Mouse (Mus musculus): ENCODE measurements at regions not wholly inside any gene's neighbourhood (a gene's known extent, or its start where the extent isn't known, plus 50 kb on each side); places are given as distances from the start of the nearest gene placed in this dataset.

DNA sequence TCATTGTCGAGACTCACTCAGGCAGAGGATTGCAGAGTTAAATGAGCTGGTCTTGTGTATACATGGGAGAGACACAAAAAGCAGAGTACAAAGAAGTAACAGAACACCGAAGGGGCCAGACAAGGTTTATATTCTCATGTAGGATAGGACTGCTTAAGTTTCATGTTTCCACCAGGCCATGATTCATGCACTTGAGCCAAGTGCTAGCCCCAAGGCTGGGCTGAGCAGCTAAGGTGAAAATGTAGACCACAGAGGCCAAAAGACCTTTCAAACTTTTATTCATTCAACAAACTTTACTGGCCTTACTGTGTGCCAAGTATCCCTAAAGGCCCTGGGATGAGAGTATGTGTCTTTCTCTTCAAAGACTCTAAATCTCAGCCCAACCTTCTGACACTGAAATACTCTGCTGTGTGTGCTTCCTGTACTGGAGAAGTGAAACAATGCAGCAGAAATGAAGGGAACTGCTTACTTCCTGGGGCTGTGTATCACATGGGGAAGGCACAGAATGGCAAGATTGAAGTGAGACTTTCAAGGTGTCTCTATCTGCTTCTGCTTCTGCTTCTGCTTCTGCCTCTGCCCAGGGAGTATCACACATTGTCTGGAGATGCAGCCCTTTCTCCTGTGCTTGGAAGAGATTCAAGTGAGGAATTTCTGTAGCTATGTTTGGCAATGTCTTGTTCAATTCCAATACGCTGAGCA lies 79.3 kb upstream of the Arhgap5 start:
- Histone ChIP-seq H3K36me3 (ENCODE audit: control insufficient read depth, insufficient read depth, low read length) (no peaks in the 10 kb centered on the region), H3K27ac (ENCODE audit: insufficient read depth, low read depth, low read length) (no peak overlapping the region), H3K4me1 (ENCODE audit: control insufficient read depth, insufficient read depth, insufficient read length, low read length) (no peaks in the 10 kb centered on the region), H3K27me3 (ENCODE audit: control insufficient read depth, insufficient read depth, low read length) (no peaks in the 10 kb centered on the region), H3K4me3 (ENCODE audit: low read depth, low read length) (no peak overlapping the region)
- no peak for TF ChIP-seq CTCF (IDR thresholded peaks at IDR 0.05; ENCODE audit: extremely low read depth, insufficient read length, insufficient replicate concordance, low read depth, low read length)
- no peak for TF ChIP-seq POLR2A (IDR thresholded peaks at IDR 0.05; ENCODE audit: low read depth, low read length)
- WGBS, result 83% methylated on average over 3 of the region's 3 CpGs

DNA sequence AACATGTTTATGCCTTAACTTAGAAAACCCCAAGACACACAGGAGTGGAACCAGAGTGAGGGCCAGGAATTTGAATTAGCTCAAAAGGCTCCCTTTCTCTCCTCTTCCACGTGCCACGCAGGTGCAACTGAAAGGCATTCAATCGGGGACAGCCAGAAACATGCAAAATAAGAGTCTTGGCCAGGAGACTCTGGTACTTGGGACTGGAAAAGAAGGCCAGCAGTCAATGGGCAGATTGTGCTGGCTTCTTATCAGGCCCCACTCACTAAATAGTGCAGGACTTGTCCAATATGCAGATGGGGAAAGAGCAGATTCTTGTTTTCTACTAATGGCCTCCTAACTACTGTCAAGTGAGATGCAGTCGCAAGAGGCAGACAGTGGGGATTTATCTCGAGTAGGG lies 73.8 kb upstream of the Arhgap5 start:
- Histone ChIP-seq H3K27ac (ENCODE audit: insufficient read depth, low read depth, low read length) (no peak overlapping the region), H3K4me3 (ENCODE audit: low read depth, low read length) (no peak overlapping the region), H3K4me1 (ENCODE audit: control insufficient read depth, insufficient read depth, insufficient read length, low read length) (peaks cover 16% of the 10 kb centered on the region), H3K36me3 (ENCODE audit: control insufficient read depth, insufficient read depth, low read length) (no peaks in the 10 kb centered on the region), H3K27me3 (ENCODE audit: control insufficient read depth, insufficient read depth, low read length) (no peaks in the 10 kb centered on the region)
- WGBS, result 80% methylated on average over 5 of the region's 5 CpGs
- no peak for TF ChIP-seq CTCF (IDR thresholded peaks at IDR 0.05; ENCODE audit: extremely low read depth, insufficient read length, insufficient replicate concordance, low read depth, low read length)
- no peak for TF ChIP-seq POLR2A (IDR thresholded peaks at IDR 0.05; ENCODE audit: low read depth, low read length)

DNA sequence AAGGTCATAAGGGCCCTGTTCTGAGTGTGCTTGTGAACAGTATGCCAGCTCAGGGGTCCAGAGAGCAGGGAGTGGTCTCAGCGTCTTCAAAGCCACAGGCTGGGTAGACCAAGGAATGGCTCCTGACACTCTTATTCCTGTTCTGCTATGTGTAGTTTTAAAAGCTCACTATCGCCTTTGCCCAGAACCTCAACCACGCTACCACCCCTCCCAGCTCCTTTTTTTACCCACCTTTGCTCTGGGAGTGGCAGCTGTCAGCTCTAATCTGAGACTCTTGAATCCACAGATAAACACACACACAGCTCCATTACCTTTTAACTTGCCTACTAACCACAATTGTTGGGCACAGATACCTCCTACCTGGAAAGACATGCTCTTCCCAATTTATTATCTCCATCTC lies 71.8 kb upstream of the Arhgap5 start:
- H3K27me3 ChIP-seq (ENCODE audit: control insufficient read depth, insufficient read depth, low read length), result no peaks in the 10 kb centered on the region
- H3K27ac ChIP-seq (ENCODE audit: insufficient read depth, low read depth, low read length), result peak overlapping the region; percentile 66
- TF ChIP-seq CTCF (IDR thresholded peaks at IDR 0.05; ENCODE audit: extremely low read depth, insufficient read length, insufficient replicate concordance, low read depth, low read length), result no peak
- TF ChIP-seq POLR2A (IDR thresholded peaks at IDR 0.05; ENCODE audit: low read depth, low read length), result no peak
- 33% methylated on average over 3 of the region's 3 CpGs for WGBS
- peaks cover 16% of the 10 kb centered on the region for H3K4me1 ChIP-seq (ENCODE audit: control insufficient read depth, insufficient read depth, insufficient read length, low read length)
- no peak overlapping the region for H3K4me3 ChIP-seq (ENCODE audit: low read depth, low read length)
- H3K36me3 ChIP-seq (ENCODE audit: control insufficient read depth, insufficient read depth, low read length), result no peaks in the 10 kb centered on the region

DNA sequence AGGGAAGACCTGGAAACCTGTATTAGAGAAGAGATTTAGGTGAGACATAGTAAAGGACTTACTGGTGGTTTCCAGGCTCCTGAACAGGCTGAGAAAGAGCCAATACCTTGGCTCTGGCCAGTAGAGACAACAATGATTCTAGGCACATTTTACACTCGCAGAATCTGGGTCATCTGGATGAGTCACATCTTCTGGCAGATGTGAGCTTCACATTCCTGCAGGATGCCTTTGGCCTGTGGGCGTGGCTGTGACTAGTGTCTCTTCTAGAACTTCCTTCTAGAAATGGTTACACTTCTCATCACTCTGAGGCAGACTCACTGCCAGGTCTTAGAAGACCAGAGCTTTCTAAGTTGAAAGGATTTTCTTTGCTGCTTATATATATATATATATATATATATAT lies 69.8 kb upstream of the Arhgap5 start:
- no peaks in the 10 kb centered on the region for H3K36me3 ChIP-seq (ENCODE audit: control insufficient read depth, insufficient read depth, low read length)
- TF ChIP-seq CTCF (IDR thresholded peaks at IDR 0.05; ENCODE audit: extremely low read depth, insufficient read length, insufficient replicate concordance, low read depth, low read length), result no peak
- no peak for TF ChIP-seq POLR2A (IDR thresholded peaks at IDR 0.05; ENCODE audit: low read depth, low read length)
- H3K27me3 ChIP-seq (ENCODE audit: control insufficient read depth, insufficient read depth, low read length), result no peaks in the 10 kb centered on the region
- H3K4me1 ChIP-seq (ENCODE audit: control insufficient read depth, insufficient read depth, insufficient read length, low read length), result peaks cover 16% of the 10 kb centered on the region
- WGBS, result 26% methylated on average over 2 of the region's 2 CpGs
- H3K27ac ChIP-seq (ENCODE audit: insufficient read depth, low read depth, low read length), result no peak overlapping the region
- no peak overlapping the region for H3K4me3 ChIP-seq (ENCODE audit: low read depth, low read length)

DNA sequence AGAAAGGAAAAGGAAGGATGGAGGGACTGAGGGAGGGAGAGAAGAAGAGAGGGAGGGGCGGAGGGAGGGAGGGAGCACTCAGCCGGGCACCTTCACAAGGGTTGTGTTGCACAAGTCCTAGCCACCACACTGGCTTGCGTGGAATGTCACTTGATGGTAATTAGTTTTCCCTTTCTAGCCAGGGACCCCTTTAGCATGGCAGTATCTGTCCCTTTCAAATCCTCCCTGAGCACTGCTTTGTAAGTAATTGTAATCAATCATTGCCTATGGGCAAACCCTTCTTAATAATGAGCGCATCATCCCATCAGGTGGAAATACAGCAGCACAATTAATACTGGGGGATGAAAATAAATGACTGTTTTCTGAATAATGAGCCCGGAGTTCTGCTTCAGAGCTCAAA lies 68.5 kb upstream of the Arhgap5 start:
- H3K4me3 ChIP-seq (ENCODE audit: low read depth, low read length), result no peak overlapping the region
- 94% methylated on average over 5 of the region's 5 CpGs for WGBS
- H3K27me3 ChIP-seq (ENCODE audit: control insufficient read depth, insufficient read depth, low read length), result no peaks in the 10 kb centered on the region
- TF ChIP-seq CTCF (IDR thresholded peaks at IDR 0.05; ENCODE audit: extremely low read depth, insufficient read length, insufficient replicate concordance, low read depth, low read length) (no peak), POLR2A (IDR thresholded peaks at IDR 0.05; ENCODE audit: low read depth, low read length) (no peak)
- no peaks in the 10 kb centered on the region for H3K36me3 ChIP-seq (ENCODE audit: control insufficient read depth, insufficient read depth, low read length)
- H3K27ac ChIP-seq (ENCODE audit: insufficient read depth, low read depth, low read length), result no peak overlapping the region
- H3K4me1 ChIP-seq (ENCODE audit: control insufficient read depth, insufficient read depth, insufficient read length, low read length), result peaks cover 16% of the 10 kb centered on the region

DNA sequence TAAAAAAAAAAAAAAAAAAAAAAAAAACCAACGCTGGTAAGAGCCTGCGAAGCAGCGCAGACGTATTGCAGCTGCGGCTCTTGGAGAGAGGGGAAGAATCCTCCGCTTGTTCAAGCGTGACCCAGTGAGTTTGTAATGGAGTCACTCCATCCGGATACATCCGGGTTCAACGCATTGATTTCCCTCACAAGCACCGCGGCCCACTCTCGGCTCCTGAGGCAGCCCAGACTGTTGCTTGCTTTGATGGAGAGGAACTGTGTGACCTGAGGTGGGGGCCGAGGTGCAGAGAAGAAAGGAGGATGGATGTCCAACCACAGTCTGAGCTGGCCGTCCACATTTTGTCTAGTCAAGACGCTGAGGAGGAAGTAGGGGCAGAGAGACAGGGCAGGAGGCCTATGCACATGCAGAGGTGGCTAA lies 68.0 kb upstream of the Arhgap5 start:
- Histone ChIP-seq H3K4me1 (ENCODE audit: control insufficient read depth, insufficient read depth, insufficient read length, low read length) (peaks cover 16% of the 10 kb centered on the region), H3K27me3 (ENCODE audit: control insufficient read depth, insufficient read depth, low read length) (no peaks in the 10 kb centered on the region), H3K27ac (ENCODE audit: insufficient read depth, low read depth, low read length) (no peak overlapping the region), H3K4me3 (ENCODE audit: low read depth, low read length) (no peak overlapping the region), H3K36me3 (ENCODE audit: control insufficient read depth, insufficient read depth, low read length) (no peaks in the 10 kb centered on the region)
- TF ChIP-seq CTCF (IDR thresholded peaks at IDR 0.05; ENCODE audit: extremely low read depth, insufficient read length, insufficient replicate concordance, low read depth, low read length) (no peak), POLR2A (IDR thresholded peaks at IDR 0.05; ENCODE audit: low read depth, low read length) (no peak)
- 88% methylated on average over 16 of the region's 16 CpGs for WGBS

DNA sequence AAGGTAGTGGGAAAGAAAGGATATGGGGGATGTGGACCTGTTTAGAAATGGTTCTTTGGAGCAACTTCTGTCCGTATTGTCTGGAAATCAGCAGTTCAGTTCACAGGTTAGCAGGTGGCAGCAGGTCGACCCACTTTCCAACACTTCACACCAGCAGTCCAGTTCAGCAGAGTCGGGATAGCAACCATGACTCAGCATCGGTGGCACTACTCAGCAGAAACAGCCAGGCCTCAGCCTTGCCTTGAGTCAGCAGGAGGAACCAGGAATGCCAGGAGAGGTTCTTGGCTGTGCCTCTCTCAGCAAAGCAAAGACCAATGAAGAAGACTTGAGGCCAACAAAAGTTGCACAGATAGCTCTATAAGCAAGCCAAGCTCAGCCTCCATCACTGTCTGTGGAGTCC lies 66.8 kb upstream of the Arhgap5 start:
- no peak overlapping the region for H3K4me3 ChIP-seq (ENCODE audit: low read depth, low read length)
- peaks cover 10% of the 10 kb centered on the region; the same call in 1 of the 2 replicates for H3K4me1 ChIP-seq (ENCODE audit: control insufficient read depth, insufficient read depth, insufficient read length, low read length)
- H3K36me3 ChIP-seq (ENCODE audit: control insufficient read depth, insufficient read depth, low read length), result no peaks in the 10 kb centered on the region
- H3K27ac ChIP-seq (ENCODE audit: insufficient read depth, low read depth, low read length), result no peak overlapping the region
- 83% methylated on average over 4 of the region's 4 CpGs for WGBS
- TF ChIP-seq POLR2A (IDR thresholded peaks at IDR 0.05; ENCODE audit: low read depth, low read length) (no peak), CTCF (IDR thresholded peaks at IDR 0.05; ENCODE audit: extremely low read depth, insufficient read length, insufficient replicate concordance, low read depth, low read length) (no peak)
- H3K27me3 ChIP-seq (ENCODE audit: control insufficient read depth, insufficient read depth, low read length), result no peaks in the 10 kb centered on the region

All from small intestine, adult 2 months (tissue).